Mouse (Mus musculus) heart, postnatal 0 days (tissue): ENCODE results near the gene Olfr814. TPM values are rescaled to one million over a fixed set of nuclear protein-coding genes. Genes with fewer than 3 reads are reported as not detected.

Experiments
- ATAC-seq: fragments of 200-750 bp; cut with Nextera tagmentation; 2 replicates; pipeline ENCODE4 v1.8.0; 2017; ENCODE audit warnings: low read depth, moderate number of reproducible peaks, moderate library complexity; ENCODE audit not compliant: insufficient read depth
- DNase-seq: peaks from one replicate; pipeline ENCODE4 v3.0.0-alpha.2; 2016; ENCODE audit warnings: low spot score
- H3K27ac ChIP-seq: fragments of 300-500 bp; sonication (generic); 2 replicates; pipeline ENCODE4 v1.5.1; 2014; ENCODE audit warnings: low read depth, mild to moderate bottlenecking
- H3K27me3 ChIP-seq: fragments of 300-500 bp; sonication (generic); 2 replicates; pipeline ENCODE4 v1.6.1; 2014; ENCODE audit warnings: low read length, mixed read lengths; ENCODE audit not compliant: control insufficient read depth, insufficient read depth
- H3K36me3 ChIP-seq: fragments of 300-500 bp; sonication (generic); replicated peaks from 2 replicates; pipeline ENCODE4 v1.6.1; 2014; ENCODE audit warnings: low read length, mixed read lengths; ENCODE audit not compliant: control insufficient read depth, insufficient read depth
- H3K4me1 ChIP-seq: fragments of 300-500 bp; sonication (generic); 2 replicates; pipeline ENCODE4 v1.6.1; 2014; ENCODE audit warnings: antibody characterized with exemption; ENCODE audit not compliant: control insufficient read depth, insufficient read depth
- H3K4me2 ChIP-seq: fragments of 300-500 bp; sonication (generic); 2 replicates; pipeline ENCODE4 v1.6.1; 2014; ENCODE audit warnings: low read depth, mild to moderate bottlenecking, low read length, moderate library complexity
- H3K4me3 ChIP-seq: fragments of 300-500 bp; sonication (generic); 2 replicates; pipeline ENCODE4 v1.5.1; 2014; ENCODE audit warnings: low read depth, low read length
- H3K9ac ChIP-seq: fragments of 300-500 bp; sonication (generic); replicated peaks from 2 replicates; pipeline ENCODE4 v1.6.1; 2014; ENCODE audit warnings: low read depth, low read length, mixed read lengths
- H3K9me3 ChIP-seq: fragments of 300-500 bp; sonication (generic); replicated peaks from 2 replicates; pipeline ENCODE4 v1.6.1; 2016; ENCODE audit warnings: low read length; ENCODE audit not compliant: control insufficient read depth
- CTCF ChIP-seq: IDR thresholded peaks from 2 replicates; pipeline ENCODE4 v1.5.1; 2016; ENCODE audit warnings: antibody characterized with exemption, control low read depth, low read depth
- EP300 ChIP-seq: IDR thresholded peaks from 2 replicates; pipeline ENCODE4 v1.6.1; 2016; ENCODE audit warnings: antibody characterized with exemption, low read depth
- WGBS: fragments of 180-500 bp; shearing (Covaris S2); extraction: QIAGEN DNeasy Blood & Tissue Kit; methylation state at CpG from one replicate; pipeline ENCODE4 v1.1.7; 2014; 5-methylcytosine and 5-hydroxymethylcytosine counted together
- polyA plus RNA-seq: library from polyadenylated mRNA; unstranded; fragments of >200 nt; fragmentation: Nextera tagmentation; extraction: Ambion mirVana; gene quantifications from 2 replicates; pipeline ENCODE4 v1.2.1, GENCODE M21; 2015
- total RNA-seq: library from RNA; depleted of rRNA; stranded (reverse); fragments of >200 nt; gene quantifications from 2 replicates; pipeline ENCODE4 v1.2.3, GENCODE M21; 2014; ENCODE audit warnings: low replicate concordance; rRNA removed

The Olfr814 gene
- total and polyA plus RNA-seq, 2 experiments from 2014 or later, result not detected

DNA sequence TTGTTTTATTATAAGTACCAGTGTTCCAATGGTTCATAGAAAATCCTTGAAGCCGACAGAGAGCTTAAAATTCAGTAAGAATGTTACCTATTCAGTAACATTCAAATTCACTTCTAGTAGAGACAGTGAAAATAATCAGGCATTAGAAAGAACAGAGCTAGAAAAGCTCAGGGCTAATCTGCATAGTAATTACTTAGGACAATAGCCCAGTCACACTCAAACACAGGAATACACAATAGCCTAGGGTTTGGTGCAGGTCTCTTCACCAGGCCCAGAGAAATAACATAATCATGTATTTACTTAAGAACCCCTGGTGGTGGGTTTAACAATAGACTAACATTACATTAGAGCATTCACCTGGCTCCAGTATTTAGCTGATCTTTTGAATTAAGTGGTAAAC, 32.3 kb downstream of the Olfr814 start:
- 72% methylated on average over 1 of the region's 1 CpGs for WGBS
- no peak for ATAC-seq
- H3K9ac ChIP-seq, result no peak overlapping the region

DNA sequence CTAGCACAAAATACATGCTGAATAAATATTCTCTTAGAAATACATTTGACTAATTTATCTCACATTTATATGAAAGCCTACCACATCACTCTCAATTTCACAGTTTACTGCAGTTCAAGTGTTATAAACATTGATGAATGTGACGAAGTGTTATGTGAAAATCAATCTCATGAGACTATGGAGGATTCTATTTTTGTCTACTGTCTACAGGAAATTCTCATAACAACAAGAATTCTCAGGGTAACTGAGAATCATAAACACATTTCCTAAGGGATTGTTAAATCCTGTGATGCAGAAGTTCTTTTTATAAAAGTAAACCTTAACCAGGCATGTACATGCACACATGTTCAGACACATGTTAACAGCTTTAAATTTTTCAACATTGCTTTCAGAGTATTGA, 33.7 kb downstream of the Olfr814 start, which contains the start of gene Olfr812:
Olfr812 (minus strand) TSS at position 101 of the 400 bp plus-strand sequence.
- DNase-seq, result no peak
- H3K4me1 ChIP-seq, result no peaks in the 10 kb centered on the region
- no peak within 1 kb of the TSS for H3K27ac ChIP-seq
- TF ChIP-seq EP300 (no peak), CTCF (no peak)
- 54% methylated on average over 1 of the region's 1 CpGs for WGBS
- no peak within 1 kb of the TSS for H3K4me3 ChIP-seq
- H3K27me3 ChIP-seq, result no peaks in the 10 kb centered on the region
- no peaks in the 10 kb centered on the region for H3K36me3 ChIP-seq
- H3K4me2 ChIP-seq, result no peak within 1 kb of the TSS
- no peak within 1 kb of the TSS for H3K9ac ChIP-seq
- H3K9me3 ChIP-seq, result no peaks in the 10 kb centered on the region
- no peak for ATAC-seq

More for the DNA sequence above, 32.3 kb downstream of the Olfr814 start:
- no peak for TF ChIP-seq EP300
- no peak for TF ChIP-seq CTCF
- Histone ChIP-seq H3K4me3 (no peak overlapping the region), H3K27ac (no peak overlapping the region), H3K4me1 (no peaks in the 10 kb centered on the region), H3K9me3 (no peaks in the 10 kb centered on the region), H3K36me3 (no peaks in the 10 kb centered on the region), H3K4me2 (no peak overlapping the region), H3K27me3 (no peaks in the 10 kb centered on the region)
- DNase-seq, result no peak

Other genes starting within 250 kb of the Olfr814 start
- not detected in 2 replicates for gene Olfr799, start 242.4 kb downstream of the Olfr814 start, total RNA-seq
- gene Olfr799, start 242.4 kb downstream of the Olfr814 start, polyA plus RNA-seq, result not detected in 2 replicates
- not detected in 2 replicates for gene Olfr800, start 222.2 kb downstream of the Olfr814 start, total RNA-seq
- gene Olfr800, start 222.2 kb downstream of the Olfr814 start, polyA plus RNA-seq, result not detected in 2 replicates
- gene Olfr801, start 206.0 kb downstream of the Olfr814 start, total RNA-seq, result not detected in 2 replicates
- not detected in 2 replicates for gene Olfr801, start 206.0 kb downstream of the Olfr814 start, polyA plus RNA-seq
- not detected in 2 replicates for gene Olfr802, start 191.7 kb downstream of the Olfr814 start, total RNA-seq
- gene Olfr802, start 191.7 kb downstream of the Olfr814 start, polyA plus RNA-seq, result not detected in 2 replicates
- not detected in 2 replicates for gene Olfr803, start 185.6 kb downstream of the Olfr814 start, total RNA-seq
- not detected in 2 replicates for gene Olfr803, start 185.6 kb downstream of the Olfr814 start, polyA plus RNA-seq
- not detected in 2 replicates for gene Olfr804, start 176.6 kb downstream of the Olfr814 start, total RNA-seq
- gene Olfr804, start 176.6 kb downstream of the Olfr814 start, polyA plus RNA-seq, result not detected in 2 replicates
- gene Olfr805, start 150.5 kb downstream of the Olfr814 start, total RNA-seq, result not detected in 2 replicates
- not detected in 2 replicates for gene Olfr805, start 150.5 kb downstream of the Olfr814 start, polyA plus RNA-seq
- not detected in 2 replicates for gene Olfr806, start 137.9 kb downstream of the Olfr814 start, total RNA-seq
- not detected in 2 replicates for gene Olfr806, start 137.9 kb downstream of the Olfr814 start, polyA plus RNA-seq
- not detected in 2 replicates for gene Olfr807, start 122.1 kb downstream of the Olfr814 start, total RNA-seq
- not detected in 2 replicates for gene Olfr807, start 122.1 kb downstream of the Olfr814 start, polyA plus RNA-seq
- gene Olfr808, start 114.4 kb downstream of the Olfr814 start, total RNA-seq, result not detected in 2 replicates
- gene Olfr808, start 114.4 kb downstream of the Olfr814 start, polyA plus RNA-seq, result not detected in 2 replicates
- not detected in 2 replicates for gene Olfr809, start 105.2 kb downstream of the Olfr814 start, total RNA-seq
- gene Olfr809, start 105.2 kb downstream of the Olfr814 start, polyA plus RNA-seq, result not detected in 2 replicates
- gene Olfr810, start 84.9 kb downstream of the Olfr814 start, total RNA-seq, result not detected in 2 replicates
- gene Olfr810, start 84.9 kb downstream of the Olfr814 start, polyA plus RNA-seq, result not detected in 2 replicates
- not detected in 2 replicates for gene Olfr811, start 75.5 kb downstream of the Olfr814 start, total RNA-seq
- not detected in 2 replicates for gene Olfr811, start 75.5 kb downstream of the Olfr814 start, polyA plus RNA-seq
- gene Olfr812, start 33.8 kb downstream of the Olfr814 start, total RNA-seq, result not detected in 2 replicates
- not detected in 2 replicates for gene Olfr812, start 33.8 kb downstream of the Olfr814 start, polyA plus RNA-seq
- gene Olfr813, start 24.5 kb downstream of the Olfr814 start, total RNA-seq, result not detected in 2 replicates
- not detected in 2 replicates for gene Olfr813, start 24.5 kb downstream of the Olfr814 start, polyA plus RNA-seq
- not detected in 2 replicates for gene Olfr815, start 26.0 kb upstream of the Olfr814 start, total RNA-seq
- not detected in 2 replicates for gene Olfr815, start 26.0 kb upstream of the Olfr814 start, polyA plus RNA-seq
- not detected in 2 replicates for gene Olfr816, start 35.7 kb upstream of the Olfr814 start, total RNA-seq
- gene Olfr816, start 35.7 kb upstream of the Olfr814 start, polyA plus RNA-seq, result not detected in 2 replicates
- not detected in 2 replicates for gene Olfr818, start 69.2 kb upstream of the Olfr814 start, total RNA-seq
- not detected in 2 replicates for gene Olfr818, start 69.2 kb upstream of the Olfr814 start, polyA plus RNA-seq
- not detected in 2 replicates for gene Olfr819, start 87.4 kb upstream of the Olfr814 start, total RNA-seq
- not detected in 2 replicates for gene Olfr819, start 87.4 kb upstream of the Olfr814 start, polyA plus RNA-seq
- gene Olfr247, start 96.3 kb upstream of the Olfr814 start, total RNA-seq, result not detected in 2 replicates
- not detected in 2 replicates for gene Olfr247, start 96.3 kb upstream of the Olfr814 start, polyA plus RNA-seq
- gene Gm10310, start 105.2 kb upstream of the Olfr814 start, total RNA-seq, result not detected in 2 replicates
- gene Gm10310, start 105.2 kb upstream of the Olfr814 start, polyA plus RNA-seq, result not detected in 2 replicates
- gene Olfr820, start 132.8 kb upstream of the Olfr814 start, total RNA-seq, result not detected in 2 replicates
- not detected in 2 replicates for gene Olfr820, start 132.8 kb upstream of the Olfr814 start, polyA plus RNA-seq
- not detected in 2 replicates for gene Olfr821, start 150.5 kb upstream of the Olfr814 start, total RNA-seq
- gene Olfr821, start 150.5 kb upstream of the Olfr814 start, polyA plus RNA-seq, result not detected in 2 replicates
- gene Olfr822, start 191.4 kb upstream of the Olfr814 start, total RNA-seq, result not detected in 2 replicates
- not detected in 2 replicates for gene Olfr822, start 191.4 kb upstream of the Olfr814 start, polyA plus RNA-seq
- not detected in 2 replicates for gene Olfr823, start 235.5 kb upstream of the Olfr814 start, total RNA-seq
- not detected in 2 replicates for gene Olfr823, start 235.5 kb upstream of the Olfr814 start, polyA plus RNA-seq